Mouse (Mus musculus): ENCODE measurements around the gene Sephs2. TPM values are rescaled to one million over a fixed set of nuclear protein-coding genes. Genes with fewer than 3 reads are reported as not detected.
A peak's percentile ranks its signal among the peaks of the same experiment; 100 is the strongest.

Sephs2 gene
- 56.7 and 59.1 TPM in 2 replicates for polyA plus RNA-seq (2015; fragmentation: Nextera tagmentation; extraction: Ambion mirVana)

- Histone ChIP-seq H3K4me2 (peak within 1 kb of the TSS; percentile 91), H3K4me3 (peak within 1 kb of the TSS; percentile 96), H3K9ac (peak within 1 kb of the TSS; percentile 96), H3K27me3 (no peaks in the 10 kb centered on the region), H3K27ac (peak within 1 kb of the TSS; percentile 90), H3K9me3 (no peaks in the 10 kb centered on the region), H3K36me3 (peaks cover 20% of the 10 kb centered on the region), H3K4me1 (peaks cover 16% of the 10 kb centered on the region)
- ATAC-seq (ENCODE audit: insufficient number of reproducible peaks, low FRiP score, low TSS enrichment, low read depth): peak; percentile 71
- 2% methylated on average over 39 of the region's 39 CpGs for WGBS
Observed at GRCm38 (mm10) chr7:127273925-127274789, at the start of gene Sephs2. Gene Sephs2, minus strand, starts transcription at chr7:127274055.

- no peak for ATAC-seq (ENCODE audit: insufficient number of reproducible peaks, low FRiP score, low TSS enrichment, low read depth)
- no peaks in the 10 kb centered on the region for H3K36me3 ChIP-seq
- H3K4me1 ChIP-seq: no peaks in the 10 kb centered on the region
- H3K4me2 ChIP-seq: no peak overlapping the region
- no peaks in the 10 kb centered on the region for H3K27me3 ChIP-seq
- no peaks in the 10 kb centered on the region for H3K9me3 ChIP-seq
- H3K27ac ChIP-seq: no peak overlapping the region
- no peak overlapping the region for H3K4me3 ChIP-seq
- WGBS: 35% methylated on average over 5 of the region's 5 CpGs
- H3K9ac ChIP-seq: no peak overlapping the region
Observed at GRCm38 (mm10) chr7:127322085-127322484, 48.2 kb upstream of the Sephs2 start.

GRCm38 (mm10) chr7:127321106-127321505 is 47.3 kb upstream of the Sephs2 start:
- WGBS: 63% methylated on average over 4 of the region's 4 CpGs
- no peaks in the 10 kb centered on the region for H3K9me3 ChIP-seq
- H3K4me2 ChIP-seq: no peak overlapping the region
- no peaks in the 10 kb centered on the region for H3K27me3 ChIP-seq
- no peaks in the 10 kb centered on the region for H3K36me3 ChIP-seq
- no peak overlapping the region for H3K27ac ChIP-seq
- H3K9ac ChIP-seq: no peak overlapping the region
- no peak for ATAC-seq (ENCODE audit: insufficient number of reproducible peaks, low FRiP score, low TSS enrichment, low read depth)
- H3K4me3 ChIP-seq: no peak overlapping the region
- no peaks in the 10 kb centered on the region for H3K4me1 ChIP-seq

- H3K9ac ChIP-seq: no peak overlapping the region
- H3K27ac ChIP-seq: no peak overlapping the region
- no peaks in the 10 kb centered on the region for H3K36me3 ChIP-seq
- H3K27me3 ChIP-seq: no peaks in the 10 kb centered on the region
- H3K9me3 ChIP-seq: no peaks in the 10 kb centered on the region
- ATAC-seq (ENCODE audit: insufficient number of reproducible peaks, low FRiP score, low TSS enrichment, low read depth): no peak
- 45% methylated on average over 8 of the region's 8 CpGs for WGBS
- no peak overlapping the region for H3K4me2 ChIP-seq
- H3K4me1 ChIP-seq: no peaks in the 10 kb centered on the region
- no peak overlapping the region for H3K4me3 ChIP-seq
Observed at GRCm38 (mm10) chr7:127313912-127314311, 40.1 kb upstream of the Sephs2 start.

GRCm38 (mm10) chr7:127309951-127310350 is 36.1 kb upstream of the Sephs2 start:
- ATAC-seq (ENCODE audit: insufficient number of reproducible peaks, low FRiP score, low TSS enrichment, low read depth): no peak
- Histone ChIP-seq H3K4me3 (no peak overlapping the region), H3K9ac (no peak overlapping the region), H3K27me3 (no peaks in the 10 kb centered on the region), H3K36me3 (no peaks in the 10 kb centered on the region), H3K27ac (no peak overlapping the region), H3K9me3 (no peaks in the 10 kb centered on the region), H3K4me1 (no peaks in the 10 kb centered on the region), H3K4me2 (no peak overlapping the region)
- WGBS: 58% methylated on average over 12 of the region's 12 CpGs

- Histone ChIP-seq H3K4me2 (no peak overlapping the region), H3K9ac (no peak overlapping the region), H3K36me3 (no peaks in the 10 kb centered on the region), H3K4me1 (no peaks in the 10 kb centered on the region), H3K27ac (no peak overlapping the region), H3K27me3 (no peaks in the 10 kb centered on the region), H3K9me3 (no peaks in the 10 kb centered on the region), H3K4me3 (no peak overlapping the region)
- ATAC-seq (ENCODE audit: insufficient number of reproducible peaks, low FRiP score, low TSS enrichment, low read depth): no peak
- 73% methylated on average over 4 of the region's 4 CpGs for WGBS
Observed at GRCm38 (mm10) chr7:127308887-127309286, 35.0 kb upstream of the Sephs2 start.

GRCm38 (mm10) chr7:127308431-127308830 is 34.6 kb upstream of the Sephs2 start:
- H3K4me1 ChIP-seq: no peaks in the 10 kb centered on the region
- no peaks in the 10 kb centered on the region for H3K36me3 ChIP-seq
- no peak overlapping the region for H3K4me2 ChIP-seq
- no peaks in the 10 kb centered on the region for H3K27me3 ChIP-seq
- WGBS: 82% methylated on average over 2 of the region's 2 CpGs
- no peak overlapping the region for H3K27ac ChIP-seq
- ATAC-seq (ENCODE audit: insufficient number of reproducible peaks, low FRiP score, low TSS enrichment, low read depth): no peak
- no peaks in the 10 kb centered on the region for H3K9me3 ChIP-seq
- no peak overlapping the region for H3K4me3 ChIP-seq
- H3K9ac ChIP-seq: no peak overlapping the region

GRCm38 (mm10) chr7:127297586-127298193 is 23.8 kb upstream of the Sephs2 start:
- ATAC-seq (ENCODE audit: insufficient number of reproducible peaks, low FRiP score, low TSS enrichment, low read depth): no peak
- Histone ChIP-seq H3K4me1 (no peaks in the 10 kb centered on the region), H3K4me2 (no peak overlapping the region), H3K4me3 (no peak overlapping the region), H3K27me3 (no peaks in the 10 kb centered on the region), H3K27ac (no peak overlapping the region), H3K9me3 (no peaks in the 10 kb centered on the region), H3K9ac (no peak overlapping the region), H3K36me3 (no peaks in the 10 kb centered on the region)
- WGBS: 92% methylated on average over 5 of the region's 5 CpGs

GRCm38 (mm10) chr7:127296786-127297555 is 23.1 kb upstream of the Sephs2 start:
- Histone ChIP-seq H3K9ac (no peak overlapping the region), H3K27ac (no peak overlapping the region), H3K4me2 (no peak overlapping the region), H3K4me1 (no peaks in the 10 kb centered on the region), H3K27me3 (no peaks in the 10 kb centered on the region), H3K9me3 (no peaks in the 10 kb centered on the region), H3K36me3 (no peaks in the 10 kb centered on the region), H3K4me3 (no peak overlapping the region)
- WGBS: 82% methylated on average over 5 of the region's 5 CpGs
- no peak for ATAC-seq (ENCODE audit: insufficient number of reproducible peaks, low FRiP score, low TSS enrichment, low read depth)

GRCm38 (mm10) chr7:127296098-127296497 is 22.2 kb upstream of the Sephs2 start, which contains the start of gene Itgal:
Gene Itgal, plus strand, starts transcription at chr7:127296260.
- no peaks in the 10 kb centered on the region for H3K4me1 ChIP-seq
- H3K4me3 ChIP-seq: no peak within 1 kb of the TSS
- 79% methylated on average over 11 of the region's 11 CpGs for WGBS
- no peak for ATAC-seq (ENCODE audit: insufficient number of reproducible peaks, low FRiP score, low TSS enrichment, low read depth)
- no peaks in the 10 kb centered on the region for H3K36me3 ChIP-seq
- H3K4me2 ChIP-seq: no peak within 1 kb of the TSS
- no peaks in the 10 kb centered on the region for H3K27me3 ChIP-seq
- H3K9me3 ChIP-seq: no peaks in the 10 kb centered on the region
- H3K9ac ChIP-seq: no peak within 1 kb of the TSS
- H3K27ac ChIP-seq: no peak within 1 kb of the TSS

- ATAC-seq (ENCODE audit: insufficient number of reproducible peaks, low FRiP score, low TSS enrichment, low read depth): no peak
- H3K4me1 ChIP-seq: no peaks in the 10 kb centered on the region
- no peak overlapping the region for H3K9ac ChIP-seq
- H3K36me3 ChIP-seq: no peaks in the 10 kb centered on the region
- H3K27me3 ChIP-seq: no peaks in the 10 kb centered on the region
- H3K4me2 ChIP-seq: no peak overlapping the region
- H3K4me3 ChIP-seq: no peak overlapping the region
- H3K27ac ChIP-seq: no peak overlapping the region
- 0 out of 2 replicates have a peak, but pooled peaks cover 6% of the 10 kb centered on the region for H3K9me3 ChIP-seq
- WGBS: 67% methylated on average over 8 of the region's 8 CpGs
Observed at GRCm38 (mm10) chr7:127290142-127290541, 16.3 kb upstream of the Sephs2 start.

- H3K4me2 ChIP-seq: no peak overlapping the region
- 73% methylated on average over 2 of the region's 2 CpGs for WGBS
- no peak overlapping the region for H3K9ac ChIP-seq
- H3K9me3 ChIP-seq: 0 out of 2 replicates have a peak, but pooled peaks cover 6% of the 10 kb centered on the region
- H3K4me1 ChIP-seq: no peaks in the 10 kb centered on the region
- no peak overlapping the region for H3K4me3 ChIP-seq
- H3K27ac ChIP-seq: no peak overlapping the region
- H3K27me3 ChIP-seq: no peaks in the 10 kb centered on the region
- no peak for ATAC-seq (ENCODE audit: insufficient number of reproducible peaks, low FRiP score, low TSS enrichment, low read depth)
- H3K36me3 ChIP-seq: no peaks in the 10 kb centered on the region
Observed at GRCm38 (mm10) chr7:127289306-127289705, 15.5 kb upstream of the Sephs2 start.

Data from limb, embryonic 15.5 days (tissue).